Mouse (Mus musculus) megakaryocyte-erythroid progenitor cell, adult 5-6 weeks (primary cell): ENCODE data around the gene A030014E15Rik. TPM values are rescaled to one million over a fixed set of nuclear protein-coding genes. Genes with fewer than 3 reads are reported as not detected.
"Not testable (repeated sequence)": the region's sequence is repeated elsewhere in the genome, so short reads cannot be mapped to it uniquely, and the experiment has no call there.

ENCODE experiments used
- ATAC-seq: replicated peaks from 2 replicates; pipeline ENCODE4 v1.8.0; 2016; ENCODE audit warnings: mild to moderate bottlenecking, inconsistent platforms; ENCODE audit not compliant: severe bottlenecking, poor library complexity, low FRiP score, low TSS enrichment
- total RNA-seq, 2 experiments: library from RNA; stranded (forward) in 1 of 2; stranded (reverse) in 1 of 2; fragments of 200-1000, 215-1000 nt in 1 of 2; fragments of >200 nt in 1 of 2; fragmentation: Nextera tagmentation in 1 of 2; gene quantifications; 2 replicates each; pipeline ENCODE4 v1.2.3; 2014 to 2017

A030014E15Rik gene
- total RNA-seq (2014; fragmentation: Nextera tagmentation): not detected in 2 replicates
- not detected in 2 replicates for total RNA-seq (2017)

- no peak for ATAC-seq
Observed at GRCm38 (mm10) chr1:82924650-82925049, at the start of gene A030014E15Rik. TSS of gene A030014E15Rik (plus strand) at chr1:82924917.

DNA sequence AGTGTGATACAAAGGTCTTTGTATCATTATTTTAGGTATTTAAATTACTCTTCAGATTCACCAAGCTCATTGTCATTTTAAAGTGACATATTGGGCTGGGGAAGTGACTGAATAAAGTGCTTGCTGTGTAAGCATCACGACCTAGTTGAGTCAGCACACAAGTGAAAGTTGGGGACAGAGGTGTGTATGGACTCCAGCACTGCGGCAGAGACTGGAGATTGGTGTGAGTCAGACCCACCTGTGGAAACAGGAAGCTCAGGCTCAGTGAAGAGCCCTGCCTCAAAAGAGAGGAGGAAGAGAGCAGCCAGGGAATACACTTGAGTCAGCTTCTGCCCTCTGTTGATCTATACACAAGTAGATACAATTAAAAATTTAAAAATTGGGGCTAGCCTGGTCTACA, 45.5 kb upstream of the A030014E15Rik start:
- ATAC-seq: no peak

- ATAC-seq: no peak
Observed at GRCm38 (mm10) chr1:82880196-82880595, 44.5 kb upstream of the A030014E15Rik start.

DNA sequence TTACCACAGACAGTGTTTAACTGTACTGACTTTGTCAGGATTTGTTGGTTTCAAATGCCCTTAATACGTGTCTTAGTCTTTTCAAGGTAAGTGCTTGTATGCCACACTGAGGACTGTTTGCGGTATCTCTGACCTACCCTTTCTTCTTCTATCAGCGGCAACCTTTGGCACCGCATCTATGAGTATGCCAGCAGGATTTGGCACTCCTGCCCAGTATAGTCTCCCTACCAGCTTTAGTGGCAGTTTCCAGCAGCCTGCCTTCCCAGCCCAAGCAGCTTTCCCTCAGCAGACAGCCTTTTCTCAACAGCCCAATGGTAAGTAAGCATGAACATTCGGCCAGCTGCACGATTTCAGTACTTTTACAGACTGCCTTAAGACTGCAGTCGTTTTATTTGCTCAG, 31.4 kb upstream of the A030014E15Rik start:
- no peak for ATAC-seq

- ATAC-seq: no peak
Observed at GRCm38 (mm10) chr1:82900567-82900966, 24.1 kb upstream of the A030014E15Rik start.

- no peak for ATAC-seq
Observed at GRCm38 (mm10) chr1:82901201-82901600, 23.5 kb upstream of the A030014E15Rik start.

DNA sequence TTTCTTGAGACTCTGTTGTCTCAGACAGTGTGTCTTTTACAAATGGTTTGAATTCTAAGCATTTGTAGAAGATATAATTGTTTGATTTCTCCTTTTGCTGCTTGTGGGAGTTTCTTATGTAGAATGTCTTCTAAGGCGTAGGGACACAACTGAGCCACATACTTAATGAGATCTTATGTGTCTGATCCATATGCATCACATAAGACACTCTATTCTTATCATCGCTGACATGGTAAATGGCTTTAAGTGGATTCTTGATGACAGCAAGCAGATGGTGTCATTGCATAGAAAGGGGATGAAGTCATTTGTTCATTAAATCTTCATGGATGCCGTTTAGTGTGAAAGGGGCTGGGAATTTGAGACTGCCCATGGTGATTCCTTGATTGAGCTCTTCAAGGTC, 18.8 kb upstream of the A030014E15Rik start:
- ATAC-seq: no peak

GRCm38 (mm10) chr1:82913025-82913424, 11.7 kb upstream of the A030014E15Rik start, which contains the start of gene A030005L19Rik:
TSS of gene A030005L19Rik (plus strand) at chr1:82913325.
- ATAC-seq: no peak

DNA sequence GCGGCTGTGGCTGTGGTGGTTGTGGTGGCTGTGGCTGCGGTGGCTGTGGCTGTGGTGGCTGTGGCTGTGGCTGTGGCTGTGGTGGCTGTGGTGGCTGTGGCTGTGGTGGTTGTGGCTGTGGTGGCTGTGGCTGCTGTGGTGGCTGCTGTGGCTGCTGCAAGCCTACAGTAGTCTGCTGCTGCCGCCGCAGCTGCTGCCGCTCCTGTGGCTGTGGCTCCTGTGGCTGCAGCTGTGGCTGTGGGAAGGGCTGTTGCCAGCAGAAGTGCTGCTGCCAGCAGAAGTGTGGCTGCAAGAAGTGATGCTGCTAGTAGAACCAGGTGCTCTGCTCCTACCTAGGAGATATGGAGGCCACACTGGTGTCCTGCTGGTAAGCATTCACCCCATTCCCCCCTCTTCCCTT, 11.3 kb upstream of the A030014E15Rik start:
- ATAC-seq: not testable (repeated sequence)

DNA sequence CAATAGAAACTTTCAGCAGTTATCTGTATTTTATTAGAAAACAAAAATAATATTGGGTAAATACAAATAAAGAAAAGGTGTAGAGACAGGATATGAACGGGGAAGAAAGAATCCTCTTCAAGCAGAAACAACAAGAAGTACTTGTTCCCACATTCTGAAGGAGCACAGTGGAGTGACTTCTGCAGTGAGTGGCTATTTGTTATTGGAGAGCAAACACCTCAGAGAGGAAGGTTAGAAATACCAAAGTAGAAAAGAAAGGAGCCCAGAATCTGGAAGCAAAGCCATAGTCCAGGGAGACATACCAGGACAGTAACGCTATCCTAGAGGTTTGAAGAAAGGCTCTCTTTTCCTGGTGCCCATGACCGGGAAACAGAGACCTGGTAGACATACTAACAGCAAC, 5.8 kb downstream of the A030014E15Rik start:
- ATAC-seq: not testable (repeated sequence)

- ATAC-seq: not testable (repeated sequence)
Observed at GRCm38 (mm10) chr1:82931326-82931725, 6.6 kb downstream of the A030014E15Rik start, which contains the start of gene Gm6217. TSS of gene Gm6217 (minus strand) at chr1:82931399.

DNA sequence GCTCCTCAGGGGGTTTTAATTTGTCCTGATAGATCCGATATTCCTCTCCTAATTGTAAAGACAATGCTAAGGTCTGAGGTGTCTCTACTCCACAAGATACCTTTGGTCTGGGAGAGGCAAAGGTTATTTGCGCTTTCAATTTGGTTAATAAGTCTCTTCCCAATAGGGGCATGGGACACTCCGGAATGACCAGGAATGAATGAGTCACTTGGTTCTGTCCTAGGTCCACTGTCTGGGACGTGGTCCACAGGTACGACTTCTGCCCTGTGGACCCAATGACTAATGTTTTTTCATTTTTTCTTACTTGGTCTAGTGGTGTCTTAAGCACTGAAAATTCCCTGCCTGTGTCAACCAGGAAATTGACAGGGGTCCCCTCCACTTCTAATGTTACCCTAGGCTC, 13.9 kb downstream of the A030014E15Rik start:
- no peak for ATAC-seq

DNA sequence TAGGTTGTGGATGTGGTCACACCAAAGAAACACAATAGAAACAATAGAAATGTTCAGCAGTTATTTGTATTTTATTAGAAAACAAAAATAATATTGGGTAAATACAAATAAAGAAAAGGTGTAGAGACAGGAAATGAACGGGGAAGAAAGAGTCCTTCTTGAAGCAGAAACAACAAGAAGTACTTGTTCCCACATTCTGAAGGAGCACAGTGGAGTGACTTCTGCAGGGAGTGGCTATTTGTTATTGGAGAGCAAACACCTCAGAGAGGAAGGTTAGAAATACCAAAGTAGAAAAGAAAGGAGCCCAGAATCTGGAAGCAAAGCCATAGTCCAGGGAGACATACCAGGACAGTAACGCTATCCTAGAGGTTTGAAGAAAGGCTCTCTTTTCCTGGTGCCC, 17.8 kb downstream of the A030014E15Rik start:
- not testable (repeated sequence) for ATAC-seq

DNA sequence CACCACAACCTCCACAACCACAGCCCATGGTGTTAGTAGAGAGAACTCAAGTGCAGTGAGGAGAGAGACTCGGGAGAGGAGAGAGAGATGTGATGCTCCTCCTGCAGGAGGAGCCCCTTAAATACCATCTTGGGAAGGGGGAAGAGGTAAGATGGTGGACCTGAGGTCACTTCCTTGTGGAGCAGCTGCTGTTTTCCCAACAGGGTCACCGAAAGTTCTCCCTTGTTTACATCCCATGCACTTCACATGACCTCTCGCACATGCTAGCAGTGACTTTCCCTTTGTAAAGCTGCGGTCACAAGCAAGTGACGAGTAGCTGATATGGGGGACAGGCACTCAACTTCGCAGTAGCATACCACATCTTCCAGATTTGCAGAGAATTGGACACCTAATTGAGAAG, 18.6 kb downstream of the A030014E15Rik start, which contains the start of gene A030003K21Rik:
A030003K21Rik (minus strand) TSS at position 94 of the 400 bp plus-strand sequence.
- ATAC-seq: not testable (repeated sequence)

- not testable (repeated sequence) for ATAC-seq
Observed at GRCm38 (mm10) chr1:82946029-82946428, 21.3 kb downstream of the A030014E15Rik start.

DNA sequence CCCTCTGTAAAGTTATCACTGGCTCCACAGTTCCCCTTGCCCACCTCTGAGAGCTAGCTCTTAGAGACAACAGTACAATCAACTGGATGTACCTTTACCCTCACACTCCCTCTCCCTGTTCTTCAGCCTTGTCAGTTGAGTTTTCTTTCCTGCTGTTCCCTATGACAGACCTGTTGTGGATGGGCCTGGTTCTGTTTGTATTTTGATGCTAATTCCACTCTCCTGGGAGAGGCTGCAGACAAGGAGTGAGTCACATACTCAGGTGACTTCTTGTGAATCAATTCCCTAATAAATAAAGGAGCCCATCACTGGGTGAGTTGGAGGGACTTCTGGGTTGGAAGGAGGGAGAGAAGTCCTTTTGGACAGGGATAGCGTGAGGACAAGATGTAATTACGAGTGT, 23.9 kb downstream of the A030014E15Rik start:
- ATAC-seq: no peak

DNA sequence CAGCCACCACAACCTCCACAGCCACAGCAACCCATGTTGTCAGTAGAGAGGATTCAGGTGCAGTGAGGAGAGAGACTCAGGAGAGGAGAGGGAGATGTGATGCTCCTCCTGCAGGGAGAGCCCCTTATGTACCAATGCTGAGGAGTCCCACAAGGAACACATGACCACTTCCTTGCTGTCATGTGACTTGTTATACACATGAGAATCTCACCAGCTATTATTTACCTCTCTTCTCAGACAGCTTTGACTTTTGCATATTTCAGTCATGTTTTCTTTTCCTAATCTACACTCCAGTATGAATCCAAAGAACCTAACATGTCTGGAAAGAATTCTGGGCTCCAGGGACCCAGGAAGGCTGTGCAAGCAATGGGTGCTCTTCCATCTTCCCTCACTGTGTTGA, 31.2 kb downstream of the A030014E15Rik start, which contains the start of gene Gm7544:
Gm7544 (minus strand) TSS at position 101 of the 400 bp plus-strand sequence.
- ATAC-seq: not testable (repeated sequence)

DNA sequence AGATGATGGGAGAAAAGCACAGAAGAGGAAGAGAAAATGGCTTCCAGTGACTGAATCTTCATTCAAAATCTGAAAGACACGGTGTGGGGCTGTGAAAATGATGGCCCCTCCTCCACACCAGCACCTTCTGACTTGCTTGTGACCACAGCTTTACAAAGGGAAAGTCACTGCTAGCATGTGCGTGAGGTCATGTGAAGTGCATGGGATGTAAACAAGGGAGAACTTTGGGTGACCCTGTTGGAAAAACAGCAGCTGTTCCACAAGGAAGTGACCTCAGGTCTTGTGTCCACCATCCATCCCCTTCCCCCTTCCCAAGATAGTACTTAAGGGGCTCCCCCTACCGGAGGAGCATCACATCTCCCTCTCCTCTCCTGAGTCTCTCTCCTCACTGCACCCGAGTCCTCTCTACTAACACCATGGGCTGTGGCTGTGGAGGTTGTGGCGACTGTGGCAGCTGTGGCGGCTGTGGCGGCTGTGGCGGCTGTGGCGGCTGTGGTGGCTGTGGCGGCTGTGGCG, 35.2 kb downstream of the A030014E15Rik start, which contains the start of gene Gm47955:
Gm47955 (plus strand) TSS at position 417 of the 516 bp plus-strand sequence.
- ATAC-seq: no peak

DNA sequence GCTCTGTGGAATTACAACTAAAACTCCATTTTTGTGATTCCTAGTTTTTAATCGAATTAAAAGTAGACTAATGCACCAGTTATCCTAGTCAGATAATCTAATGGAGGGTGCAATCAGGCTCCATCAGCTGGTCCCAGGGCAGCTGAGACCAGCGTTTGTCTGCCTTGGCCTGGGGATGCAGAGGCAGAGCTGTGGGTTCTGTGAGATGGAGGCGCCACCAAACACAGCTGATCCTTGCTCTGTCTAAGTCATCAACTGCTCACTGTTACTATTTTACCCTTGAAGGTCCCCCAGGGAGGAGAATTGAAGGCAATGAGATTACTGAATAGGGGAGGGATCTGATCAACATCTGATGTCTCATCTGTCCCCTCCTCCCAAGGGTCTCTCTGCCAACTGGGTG, 41.7 kb downstream of the A030014E15Rik start:
- ATAC-seq: no peak

GRCm38 (mm10) chr1:82972046-82972445, 47.3 kb downstream of the A030014E15Rik start:
- ATAC-seq: no peak

DNA sequence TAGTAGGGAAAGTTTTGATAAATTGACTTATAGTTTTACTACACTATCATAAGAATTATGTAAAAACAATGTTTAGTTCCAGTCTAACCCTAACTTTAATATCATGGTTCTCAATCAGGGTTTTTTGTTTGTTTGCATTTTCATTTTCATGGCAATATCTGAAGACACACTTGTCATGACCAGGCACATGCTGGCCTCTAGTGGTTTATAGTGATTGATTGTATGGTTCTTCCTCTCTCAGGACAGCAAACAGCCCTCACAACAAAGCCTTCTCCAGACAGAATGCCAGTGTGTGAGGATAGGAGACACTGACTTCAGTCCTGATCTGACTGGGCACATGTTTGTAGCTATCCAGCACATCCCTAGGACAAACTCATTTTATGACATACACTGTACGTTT, 48.5 kb downstream of the A030014E15Rik start:
- ATAC-seq: no peak
